Mouse (Mus musculus): ENCODE data around the gene Ezr. TPM values are rescaled to one million over a fixed set of nuclear protein-coding genes. Genes with fewer than 3 reads are reported as not detected.

Gene Ezr
- total RNA-seq, 2 experiments from 2014 or later: 48.8 to 56.9 TPM

- intact Hi-C loops (cut with DNase I): no loop called here
- DNase-seq: no peak
Measured at GRCm38 (mm10) chr17:6772490-6772773, 10.2 kb downstream of the Ezr start.

GRCm38 (mm10) chr17:6771661-6772489 is 10.7 kb downstream of the Ezr start:
- intact Hi-C loops (cut with DNase I): no loop called here
- DNase-seq: no peak

- intact Hi-C loops (cut with DNase I): no loop called here
- DNase-seq: no peak
Measured at GRCm38 (mm10) chr17:6769602-6770001, 13.0 kb downstream of the Ezr start.

GRCm38 (mm10) chr17:6768301-6768788 is 14.2 kb downstream of the Ezr start:
- intact Hi-C loops (cut with DNase I): no loop called here
- DNase-seq: peak; percentile 31 to 66

- intact Hi-C loops (cut with DNase I): no loop called here
- no peak for DNase-seq
Measured at GRCm38 (mm10) chr17:6767771-6768170, 14.8 kb downstream of the Ezr start.

- no peak for DNase-seq
- intact Hi-C loops (cut with DNase I): no loop called here
Measured at GRCm38 (mm10) chr17:6766823-6767222, 15.8 kb downstream of the Ezr start.

GRCm38 (mm10) chr17:6765886-6766285 is 16.7 kb downstream of the Ezr start:
- intact Hi-C loops (cut with DNase I): no loop called here
- DNase-seq: no peak

- intact Hi-C loops (cut with DNase I): no loop called here
Measured at GRCm38 (mm10) chr17:6764730-6765129, 17.9 kb downstream of the Ezr start.

GRCm38 (mm10) chr17:6764227-6764593 is 18.4 kb downstream of the Ezr start:
- intact Hi-C loops (cut with DNase I): no loop called here
- no peak for DNase-seq

More at GRCm38 (mm10) chr17:6764730-6765129, 17.9 kb downstream of the Ezr start:
- no peak for DNase-seq

GRCm38 (mm10) chr17:6763513-6764226 is 18.9 kb downstream of the Ezr start:
- no peak for DNase-seq
- intact Hi-C loops (cut with DNase I): no loop called here

GRCm38 (mm10) chr17:6759717-6760292 is 22.8 kb downstream of the Ezr start:
- intact Hi-C loops (cut with DNase I): no loop called here
- no peak for DNase-seq

GRCm38 (mm10) chr17:6758845-6759244 is 23.7 kb downstream of the Ezr start:
- intact Hi-C loops (cut with DNase I): no loop called here
- no peak for DNase-seq

- intact Hi-C loops (cut with DNase I): no loop called here
- DNase-seq: no peak
Measured at GRCm38 (mm10) chr17:6757902-6758301, 24.7 kb downstream of the Ezr start.

GRCm38 (mm10) chr17:6755873-6756272 is 26.7 kb downstream of the Ezr start:
- DNase-seq: no peak
- intact Hi-C loops (cut with DNase I): no loop called here

- intact Hi-C loops (cut with DNase I): no loop called here
- DNase-seq: no peak
Measured at GRCm38 (mm10) chr17:6755176-6755575, 27.4 kb downstream of the Ezr start.

GRCm38 (mm10) chr17:6752375-6752774 is 30.2 kb downstream of the Ezr start:
- DNase-seq: no peak
- intact Hi-C loops (cut with DNase I): no loop called here

- intact Hi-C loops (cut with DNase I): no loop called here
- DNase-seq: peak; percentile 37 to 47
Measured at GRCm38 (mm10) chr17:6751221-6751859, 31.2 kb downstream of the Ezr start.

GRCm38 (mm10) chr17:6748779-6749464 is 33.7 kb downstream of the Ezr start:
- intact Hi-C loops (cut with DNase I): no loop called here
- peak in 1 of 2 experiments; percentile 47 for DNase-seq

- intact Hi-C loops (cut with DNase I): no loop called here
- peak in 1 of 2 experiments; percentile 55 for DNase-seq
Measured at GRCm38 (mm10) chr17:6747478-6747877, 35.1 kb downstream of the Ezr start.

GRCm38 (mm10) chr17:6746452-6747231 is 35.9 kb downstream of the Ezr start:
- intact Hi-C loops (cut with DNase I): no loop called here
- DNase-seq: no peak

Measured in heart, postnatal 14 days (tissue).